Mouse (Mus musculus): ENCODE measurements around the gene Slc23a4. TPM values are rescaled to one million over a fixed set of nuclear protein-coding genes. Genes with fewer than 3 reads are reported as not detected.

Slc23a4 gene
- polyA plus RNA-seq, 1 experiment from 2014 or later: 0.43 TPM

DNA sequence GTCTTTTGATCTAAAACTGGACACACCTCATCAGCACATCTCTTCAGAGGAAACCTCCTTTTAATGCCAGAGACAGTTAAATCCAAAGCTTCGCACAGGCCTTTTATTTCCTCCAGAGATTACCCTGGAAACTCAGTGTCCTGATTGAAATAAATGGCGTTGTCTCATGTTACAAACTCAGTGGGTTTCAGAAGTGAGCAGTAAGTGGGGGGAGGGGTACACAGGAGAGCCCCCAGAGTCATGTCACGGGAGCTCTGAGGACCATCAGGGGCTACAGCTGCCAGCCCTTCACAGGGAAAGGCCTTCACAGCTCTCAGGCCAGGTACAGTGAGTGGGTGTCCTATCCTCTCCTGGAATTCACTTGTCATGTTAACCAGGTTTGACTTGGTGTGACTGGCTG is 17.0 kb downstream of the Slc23a4 start:
- no peaks in the 10 kb centered on the region for H3K9me3 ChIP-seq (ENCODE audit: low read length)
- no peak overlapping the region for H3K27ac ChIP-seq (ENCODE audit: low read length)
- DNase-seq (ENCODE audit: low spot score) (no peak), ATAC-seq (no peak)
- WGBS: 40% methylated on average over 3 of the region's 3 CpGs
- TF ChIP-seq CTCF (IDR thresholded peaks at IDR 0.05) (no peak), EP300 (IDR thresholded peaks at IDR 0.05) (no peak)
- no peaks in the 10 kb centered on the region for H3K27me3 ChIP-seq (replicated peaks; ENCODE audit: insufficient read depth, low read length)
- H3K9ac ChIP-seq (replicated peaks; ENCODE audit: low read depth): no peak overlapping the region
- no peak overlapping the region for H3K4me2 ChIP-seq (replicated peaks; ENCODE audit: low read depth, low read length)
- no peaks in the 10 kb centered on the region for H3K36me3 ChIP-seq (ENCODE audit: insufficient read depth, low read length)
- no peak overlapping the region for H3K4me3 ChIP-seq (ENCODE audit: low read depth, low read length)
- H3K4me1 ChIP-seq (ENCODE audit: insufficient read depth, low read depth, low read length): no peaks in the 10 kb centered on the region

DNA sequence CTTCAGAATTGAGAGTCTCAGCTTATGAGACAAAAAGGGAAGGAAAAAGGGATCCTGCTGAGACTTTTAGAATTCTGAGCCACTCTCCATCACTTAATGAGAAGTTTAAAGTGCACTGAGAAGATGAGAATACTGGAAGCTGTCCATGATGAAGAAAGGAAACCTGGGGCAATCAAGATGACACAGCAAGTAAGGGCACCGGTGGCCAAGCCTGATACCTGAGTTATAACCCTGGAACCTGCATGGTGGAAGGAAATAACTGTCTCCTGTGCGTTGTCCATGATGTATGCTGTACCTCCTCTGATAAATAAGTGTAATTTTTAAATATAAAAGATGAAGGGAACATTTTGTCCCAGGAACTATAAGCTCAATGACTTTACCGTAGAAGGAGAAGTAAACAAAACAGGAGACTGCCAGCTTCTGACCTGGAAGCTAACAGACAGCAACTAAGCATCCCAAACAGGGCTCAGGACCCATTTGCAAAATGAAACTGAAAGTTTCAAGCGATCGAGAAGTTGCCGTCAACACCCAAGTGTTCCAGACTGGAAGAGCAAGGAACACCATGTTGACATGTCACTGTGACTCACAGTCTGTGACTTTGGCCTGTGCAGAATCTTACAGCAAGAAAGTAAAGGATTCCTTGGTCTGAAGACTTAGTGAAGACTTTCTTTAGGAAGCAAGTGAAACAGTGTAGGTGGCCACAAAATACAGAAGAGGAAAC is 22.2 kb downstream of the Slc23a4 start:
- no peaks in the 10 kb centered on the region for H3K4me1 ChIP-seq (ENCODE audit: insufficient read depth, low read depth, low read length)
- H3K4me3 ChIP-seq (ENCODE audit: low read depth, low read length): no peak overlapping the region
- H3K27me3 ChIP-seq (replicated peaks; ENCODE audit: insufficient read depth, low read length): no peaks in the 10 kb centered on the region
- DNase-seq (ENCODE audit: low spot score) (peak; percentile 33), ATAC-seq (no peak)
- no peaks in the 10 kb centered on the region for H3K36me3 ChIP-seq (ENCODE audit: insufficient read depth, low read length)
- TF ChIP-seq EP300 (IDR thresholded peaks at IDR 0.05): peak; percentile 40; the same call in 1 of the 2 replicates
- TF ChIP-seq CTCF (IDR thresholded peaks at IDR 0.05): no peak
- H3K27ac ChIP-seq (ENCODE audit: low read length): no peak overlapping the region
- H3K9ac ChIP-seq (replicated peaks; ENCODE audit: low read depth): no peak overlapping the region
- no peak overlapping the region for H3K4me2 ChIP-seq (replicated peaks; ENCODE audit: low read depth, low read length)
- H3K9me3 ChIP-seq (ENCODE audit: low read length): no peaks in the 10 kb centered on the region
- 67% methylated on average over 6 of the region's 6 CpGs for WGBS

DNA sequence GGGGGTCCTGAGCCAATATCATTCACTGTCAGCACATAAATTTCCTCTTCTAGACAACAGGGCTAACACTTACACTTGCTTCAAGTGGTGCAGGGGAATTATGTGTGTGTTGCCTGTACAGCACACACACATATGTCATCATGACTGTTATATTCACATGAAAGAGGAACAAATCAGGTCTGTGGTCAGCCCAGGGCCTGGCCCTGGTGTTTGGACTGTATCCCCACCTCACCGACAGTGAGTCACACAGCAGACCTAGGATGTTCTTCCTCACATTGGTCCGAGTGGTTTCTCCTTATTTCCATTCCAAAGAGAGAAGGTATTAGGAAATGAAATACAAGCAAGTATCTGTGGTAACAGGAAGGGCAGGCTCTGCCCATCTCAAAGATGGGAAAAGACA is 23.7 kb downstream of the Slc23a4 start:
- H3K27me3 ChIP-seq (replicated peaks; ENCODE audit: insufficient read depth, low read length): no peaks in the 10 kb centered on the region
- no peak overlapping the region for H3K4me2 ChIP-seq (replicated peaks; ENCODE audit: low read depth, low read length)
- H3K4me1 ChIP-seq (ENCODE audit: insufficient read depth, low read depth, low read length): no peaks in the 10 kb centered on the region
- ATAC-seq (no peak), DNase-seq (ENCODE audit: low spot score) (no peak)
- H3K9ac ChIP-seq (replicated peaks; ENCODE audit: low read depth): no peak overlapping the region
- no peak overlapping the region for H3K4me3 ChIP-seq (ENCODE audit: low read depth, low read length)
- no peaks in the 10 kb centered on the region for H3K9me3 ChIP-seq (ENCODE audit: low read length)
- WGBS: 69% methylated on average over 2 of the region's 2 CpGs
- no peak overlapping the region for H3K27ac ChIP-seq (ENCODE audit: low read length)
- TF ChIP-seq CTCF (IDR thresholded peaks at IDR 0.05): no peak
- TF ChIP-seq EP300 (IDR thresholded peaks at IDR 0.05): no peak
- no peaks in the 10 kb centered on the region for H3K36me3 ChIP-seq (ENCODE audit: insufficient read depth, low read length)

DNA sequence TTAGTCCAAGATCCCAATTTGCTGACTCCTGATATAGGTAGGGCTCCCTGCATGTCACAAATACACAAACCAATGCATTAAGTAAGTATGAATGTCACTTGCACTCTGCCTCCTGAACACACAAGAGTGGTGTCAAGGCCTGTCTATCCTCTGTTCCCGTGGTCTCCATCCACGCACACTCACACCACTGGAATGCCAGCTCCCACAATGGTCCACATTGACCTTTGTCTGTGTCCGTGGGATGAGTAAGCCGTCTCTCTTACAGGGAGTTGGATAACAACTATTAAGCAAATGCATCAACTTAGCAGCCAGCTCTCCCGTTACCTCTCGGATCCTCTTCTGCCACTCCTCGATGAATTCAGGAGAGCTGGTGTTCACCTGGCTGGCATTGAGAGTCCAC is 29.1 kb downstream of the Slc23a4 start:
- Histone ChIP-seq H3K36me3 (ENCODE audit: insufficient read depth, low read length) (no peaks in the 10 kb centered on the region), H3K27me3 (replicated peaks; ENCODE audit: insufficient read depth, low read length) (no peaks in the 10 kb centered on the region), H3K4me2 (replicated peaks; ENCODE audit: low read depth, low read length) (no peak overlapping the region), H3K4me1 (ENCODE audit: insufficient read depth, low read depth, low read length) (no peaks in the 10 kb centered on the region), H3K9ac (replicated peaks; ENCODE audit: low read depth) (no peak overlapping the region), H3K9me3 (ENCODE audit: low read length) (no peaks in the 10 kb centered on the region), H3K27ac (ENCODE audit: low read length) (no peak overlapping the region), H3K4me3 (ENCODE audit: low read depth, low read length) (no peak overlapping the region)
- DNase-seq (ENCODE audit: low spot score) (no peak), ATAC-seq (no peak)
- TF ChIP-seq CTCF (IDR thresholded peaks at IDR 0.05) (no peak), EP300 (IDR thresholded peaks at IDR 0.05) (no peak)
- WGBS: 85% methylated on average over 7 of the region's 7 CpGs

DNA sequence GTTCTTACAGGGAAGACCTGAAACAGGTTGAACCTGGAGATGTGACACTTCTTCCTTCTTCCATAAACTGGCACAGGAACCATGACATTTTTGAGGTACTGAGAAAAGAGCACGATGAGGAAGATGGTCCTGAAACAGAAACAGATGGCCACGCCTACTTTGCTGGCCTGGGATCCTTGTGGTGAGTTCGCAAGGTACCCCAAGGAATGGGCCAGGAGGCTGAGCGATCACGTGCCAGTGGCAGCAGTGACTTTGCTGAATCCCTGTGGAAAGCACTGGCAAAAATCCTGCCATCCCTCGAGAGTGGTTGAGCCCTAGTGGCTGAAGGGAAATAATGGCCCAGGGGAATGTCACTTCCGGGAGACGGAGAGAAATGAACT is 32.4 kb downstream of the Slc23a4 start:
- TF ChIP-seq CTCF (IDR thresholded peaks at IDR 0.05) (peak; percentile 4; the same call in 1 of the 2 replicates), EP300 (IDR thresholded peaks at IDR 0.05) (no peak)
- 39% methylated on average over 8 of the region's 8 CpGs for WGBS
- Histone ChIP-seq H3K9me3 (ENCODE audit: low read length) (no peaks in the 10 kb centered on the region), H3K27me3 (replicated peaks; ENCODE audit: insufficient read depth, low read length) (no peaks in the 10 kb centered on the region), H3K4me2 (replicated peaks; ENCODE audit: low read depth, low read length) (peak overlapping the region; percentile 37), H3K4me1 (ENCODE audit: insufficient read depth, low read depth, low read length) (no peaks in the 10 kb centered on the region), H3K4me3 (ENCODE audit: low read depth, low read length) (no peak overlapping the region), H3K36me3 (ENCODE audit: insufficient read depth, low read length) (no peaks in the 10 kb centered on the region), H3K27ac (ENCODE audit: low read length) (no peak overlapping the region), H3K9ac (replicated peaks; ENCODE audit: low read depth) (no peak overlapping the region)
- ATAC-seq (no peak), DNase-seq (ENCODE audit: low spot score) (no peak)

DNA sequence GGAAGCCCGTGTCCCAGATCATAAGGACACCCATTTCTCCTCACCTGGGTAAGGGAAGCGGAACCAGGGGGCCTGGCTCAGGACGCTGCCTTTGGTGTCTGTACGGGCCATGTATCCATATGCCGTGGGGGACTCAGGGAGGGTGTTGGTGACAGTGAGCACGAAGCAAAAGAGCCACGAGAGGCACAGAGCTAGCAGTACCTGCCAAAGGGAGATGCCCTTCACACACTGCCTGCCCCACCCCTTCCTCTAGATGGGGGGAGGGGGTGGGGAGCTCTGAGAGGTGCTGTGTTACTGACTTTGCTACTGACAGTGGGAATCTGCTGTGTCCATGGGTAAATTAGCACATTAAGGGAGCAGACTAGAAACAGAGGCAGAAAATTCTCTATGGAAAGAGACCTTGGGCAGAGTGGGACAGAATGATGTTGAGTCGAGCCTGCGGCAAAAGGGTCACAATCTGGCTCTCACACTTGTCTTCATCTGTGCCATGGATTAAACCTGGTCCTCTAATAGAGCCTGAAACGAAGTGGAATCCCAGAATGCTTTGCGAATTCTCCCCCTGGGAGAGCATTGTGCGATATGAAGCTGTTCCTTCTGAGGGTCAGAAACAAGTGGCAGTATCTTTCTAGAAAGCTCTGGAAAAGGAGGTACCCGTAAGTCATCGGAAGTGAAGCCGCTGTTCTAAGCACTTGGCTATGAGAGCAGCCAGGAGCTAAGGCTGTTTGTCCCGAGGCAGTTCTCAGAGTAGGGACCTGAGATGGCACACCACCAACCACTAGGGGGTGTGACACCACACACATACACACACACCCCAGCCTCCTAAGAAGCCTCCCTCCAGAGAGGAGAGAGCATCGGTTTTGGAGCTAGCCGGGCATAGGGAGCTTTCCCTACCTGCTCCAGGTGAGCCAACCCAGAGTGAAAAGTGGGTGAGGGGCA is 33.0 kb downstream of the Slc23a4 start:
- no peaks in the 10 kb centered on the region for H3K4me1 ChIP-seq (ENCODE audit: insufficient read depth, low read depth, low read length)
- H3K9me3 ChIP-seq (ENCODE audit: low read length): no peaks in the 10 kb centered on the region
- H3K36me3 ChIP-seq (ENCODE audit: insufficient read depth, low read length): no peaks in the 10 kb centered on the region
- TF ChIP-seq EP300 (IDR thresholded peaks at IDR 0.05): no peak
- TF ChIP-seq CTCF (IDR thresholded peaks at IDR 0.05): peak; percentile 75
- ATAC-seq: peak; percentile 85
- no peaks in the 10 kb centered on the region for H3K27me3 ChIP-seq (replicated peaks; ENCODE audit: insufficient read depth, low read length)
- H3K9ac ChIP-seq (replicated peaks; ENCODE audit: low read depth): no peak overlapping the region
- DNase-seq (ENCODE audit: low spot score): peak; percentile 72
- peak overlapping the region; percentile 37 for H3K4me2 ChIP-seq (replicated peaks; ENCODE audit: low read depth, low read length)
- no peak overlapping the region for H3K4me3 ChIP-seq (ENCODE audit: low read depth, low read length)
- 42% methylated on average over 18 of the region's 18 CpGs for WGBS
- H3K27ac ChIP-seq (ENCODE audit: low read length): no peak overlapping the region

Measured in lung, postnatal 0 days (tissue).